Mouse (Mus musculus) heart, postnatal 25 days (tissue): ENCODE results near the gene Mmp9. TPM values are rescaled to one million over a fixed set of nuclear protein-coding genes. Genes with fewer than 3 reads are reported as not detected.

Source experiments
- DNase-seq: peaks from one replicate; pipeline ENCODE4 v3.0.0; 2022; ENCODE audit warnings: low spot score
- intact Hi-C: fragments of 180-260 bp; cut with DNase I; formaldehyde crosslinking; loops from one replicate; pipeline ENCODE4 v1.15.1; 2025
- total RNA-seq, 2 experiments: library from RNA; stranded (reverse); gene quantifications; 2 replicates each; pipeline ENCODE4 v1.2.3; 2021

The Mmp9 gene
- total RNA-seq, 2 experiments from 2014 or later, result 0.55 to 0.61 TPM

- no peak for DNase-seq
- intact Hi-C loops, result no loop called here
Measured at GRCm38 (mm10) chr2:164948962-164949361, 8.4 kb downstream of the Mmp9 start.

GRCm38 (mm10) chr2:164950501-164950900 lies 9.9 kb downstream of the Mmp9 start:
- intact Hi-C loops, result loop anchor here (10.0 kb wide), 1 partner anchor 324 kb away; no protein-coding TSS in a partner anchor
- DNase-seq, result no peak

GRCm38 (mm10) chr2:164951745-164952144 lies 11.2 kb downstream of the Mmp9 start:
- intact Hi-C loops, result loop anchor here (2.0 to 10.0 kb wide), 2 partner anchors 81 to 323 kb away; no protein-coding TSS in a partner anchor
- DNase-seq, result no peak

- DNase-seq, result no peak
- intact Hi-C loops, result loop anchor here (2.0 to 10.0 kb wide), 2 partner anchors 80 to 322 kb away; no protein-coding TSS in a partner anchor
Measured at GRCm38 (mm10) chr2:164952448-164952847, 11.9 kb downstream of the Mmp9 start.

GRCm38 (mm10) chr2:164953224-164953623 lies 12.6 kb downstream of the Mmp9 start:
- intact Hi-C loops, result loop anchor here (2.0 to 10.0 kb wide), 2 partner anchors 80 to 322 kb away; no protein-coding TSS in a partner anchor
- DNase-seq, result no peak

GRCm38 (mm10) chr2:164955725-164956124 lies 15.1 kb downstream of the Mmp9 start:
- DNase-seq, result no peak
- intact Hi-C loops, result loop anchor here (10.0 kb wide), 1 partner anchor 319 kb away; no protein-coding TSS in a partner anchor

GRCm38 (mm10) chr2:164956195-164956594 lies 15.6 kb downstream of the Mmp9 start:
- no peak for DNase-seq
- intact Hi-C loops, result loop anchor here (10.0 kb wide), 1 partner anchor 319 kb away; no protein-coding TSS in a partner anchor

GRCm38 (mm10) chr2:164957548-164958315 lies 17.2 kb downstream of the Mmp9 start:
- intact Hi-C loops, result loop anchor here (10.0 kb wide), 1 partner anchor 317 kb away; no protein-coding TSS in a partner anchor
- DNase-seq, result no peak

GRCm38 (mm10) chr2:164960716-164961441 lies 20.3 kb downstream of the Mmp9 start, which contains the start of gene Slc12a5:
TSS of gene Slc12a5 (plus strand) at chr2:164960802.
- DNase-seq, result no peak

GRCm38 (mm10) chr2:164961506-164962182 lies 21.1 kb downstream of the Mmp9 start:
- intact Hi-C loops, result loop anchor here (2.0 to 10.0 kb wide), 4 partner anchors 71 to 403 kb away; partner anchors contain the start of gene Zfp663
- DNase-seq, result no peak

More at GRCm38 (mm10) chr2:164960716-164961441, 20.3 kb downstream of the Mmp9 start, which contains the start of gene Slc12a5:
- intact Hi-C loops, result loop anchor here (2.0 to 10.0 kb wide), 4 partner anchors 72 to 404 kb away; partner anchors contain the start of gene Zfp663

GRCm38 (mm10) chr2:164962183-164962580 lies 21.6 kb downstream of the Mmp9 start:
- DNase-seq, result no peak
- intact Hi-C loops, result loop anchor here (5.0 to 10.0 kb wide), 2 partner anchors 110 to 403 kb away; partner anchors contain the start of gene Zfp663

GRCm38 (mm10) chr2:164964242-164964894 lies 23.8 kb downstream of the Mmp9 start:
- no peak for DNase-seq
- intact Hi-C loops, result loop anchor here (5.0 to 10.0 kb wide), 2 partner anchors 108 to 400 kb away; partner anchors contain the start of gene Zfp663

GRCm38 (mm10) chr2:164964981-164965380 lies 24.4 kb downstream of the Mmp9 start:
- intact Hi-C loops, result loop anchor here (5.0 to 10.0 kb wide), 2 partner anchors 107 to 400 kb away; partner anchors contain the start of gene Zfp663
- no peak for DNase-seq

GRCm38 (mm10) chr2:164966381-164966780 lies 25.8 kb downstream of the Mmp9 start:
- intact Hi-C loops, result loop anchor here (10.0 kb wide), 1 partner anchor 398 kb away; the partner anchor contains the start of gene Zfp663
- DNase-seq, result no peak

- no peak for DNase-seq
- intact Hi-C loops, result loop anchor here (10.0 kb wide), 1 partner anchor 398 kb away; the partner anchor contains the start of gene Zfp663
Measured at GRCm38 (mm10) chr2:164967193-164967592, 26.6 kb downstream of the Mmp9 start.

GRCm38 (mm10) chr2:164967761-164968440 lies 27.3 kb downstream of the Mmp9 start:
- no peak for DNase-seq

GRCm38 (mm10) chr2:164968451-164968851 lies 27.9 kb downstream of the Mmp9 start:
- intact Hi-C loops, result loop anchor here (10.0 kb wide), 1 partner anchor 396 kb away; the partner anchor contains the start of gene Zfp663
- peak; percentile 11 for DNase-seq

More at GRCm38 (mm10) chr2:164967761-164968440, 27.3 kb downstream of the Mmp9 start:
- intact Hi-C loops, result loop anchor here (10.0 kb wide), 1 partner anchor 397 kb away; the partner anchor contains the start of gene Zfp663

GRCm38 (mm10) chr2:164969348-164969781 lies 28.8 kb downstream of the Mmp9 start:
- intact Hi-C loops, result loop anchor here (10.0 kb wide), 1 partner anchor 395 kb away; the partner anchor contains the start of gene Zfp663
- no peak for DNase-seq
